Mouse (Mus musculus): ENCODE results near the gene Cdk13. TPM values are rescaled to one million over a fixed set of nuclear protein-coding genes. Genes with fewer than 3 reads are reported as not detected.

Gene Cdk13
- total RNA-seq (2015), result 94.3 and 96.4 TPM in 2 replicates
- total RNA-seq (2017), result 90.3 and 101 TPM in 2 replicates

DNA sequence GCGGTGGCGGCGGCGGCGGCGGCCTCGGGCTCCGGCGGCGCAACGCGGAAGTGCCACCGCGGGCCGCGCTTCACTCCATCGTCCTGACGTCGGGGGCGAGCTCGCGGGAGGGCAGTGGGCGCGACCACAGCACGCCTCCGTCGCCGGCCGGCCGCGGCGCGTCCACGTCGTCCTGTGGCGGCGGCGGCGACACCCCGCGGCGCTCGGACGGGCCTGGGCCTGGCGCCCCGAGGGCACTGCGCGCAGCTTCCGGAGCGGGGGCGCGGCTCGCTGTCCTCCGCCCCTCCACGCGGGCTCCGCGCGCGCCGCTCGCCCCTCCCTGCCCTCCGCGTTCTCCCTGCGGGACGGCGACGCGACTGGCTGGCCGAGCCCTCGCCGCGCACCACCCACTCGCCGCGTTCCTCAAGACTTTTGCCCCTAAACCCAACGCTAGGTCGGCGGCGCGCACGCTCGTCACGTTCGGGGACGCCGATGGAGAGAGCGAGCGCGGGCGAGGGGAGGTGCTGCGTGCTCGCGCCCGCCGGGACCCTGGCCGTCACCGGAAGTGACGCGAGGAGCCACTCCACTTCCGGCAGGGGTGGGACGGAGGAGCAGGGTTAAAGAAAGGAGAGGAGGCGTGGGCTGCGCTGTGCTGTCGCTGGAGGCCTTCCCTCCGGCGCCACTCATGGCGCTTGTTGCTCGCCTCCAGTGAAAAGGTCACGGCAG, at the start of gene Cdk13:
Gene Cdk13 (minus strand): TSS at position 189 of the 705 bp plus-strand sequence.
- ATAC-seq (ENCODE audit: poor library complexity, severe bottlenecking), result peak; percentile 86

DNA sequence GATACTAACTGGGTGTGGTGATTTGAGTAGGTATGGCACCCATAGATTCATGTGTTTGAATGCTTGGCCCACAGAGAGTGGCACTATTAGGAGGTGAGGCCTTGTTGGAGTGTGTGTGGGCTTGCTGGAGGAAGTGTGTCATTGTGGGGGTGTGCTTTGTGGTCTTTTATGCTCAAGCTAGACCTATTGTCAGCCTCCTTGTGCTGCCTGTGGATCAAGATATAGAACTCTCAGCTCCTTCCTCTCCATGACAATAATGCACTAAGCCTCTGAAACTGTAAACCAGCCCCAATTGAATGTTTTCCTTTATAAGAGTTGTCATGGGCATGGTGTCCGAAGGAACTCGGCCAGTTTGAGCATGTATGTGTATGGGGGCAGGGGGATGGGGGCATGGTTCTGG, 38.4 kb upstream of the Cdk13 start:
- ATAC-seq (ENCODE audit: poor library complexity, severe bottlenecking), result no peak

DNA sequence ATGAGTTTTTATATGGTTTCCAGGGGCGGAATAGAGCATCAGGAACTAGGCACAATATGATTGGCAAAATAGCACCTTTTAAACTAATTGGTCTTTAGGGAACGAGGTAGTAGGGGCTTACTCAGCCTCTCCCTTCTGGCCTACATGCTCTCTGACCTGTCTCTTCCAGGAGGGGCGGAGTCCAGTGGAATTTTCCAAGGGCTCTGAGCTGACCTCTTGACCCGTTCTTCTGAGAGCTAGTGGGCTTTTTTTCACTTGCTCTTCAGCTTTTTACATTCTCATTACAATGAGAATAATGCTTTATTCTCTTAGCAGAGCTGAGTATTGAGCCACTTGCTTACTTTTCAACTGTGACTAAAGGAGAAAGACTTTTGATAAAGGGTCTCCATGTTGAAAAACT, 37.9 kb upstream of the Cdk13 start:
- ATAC-seq (ENCODE audit: poor library complexity, severe bottlenecking), result no peak

DNA sequence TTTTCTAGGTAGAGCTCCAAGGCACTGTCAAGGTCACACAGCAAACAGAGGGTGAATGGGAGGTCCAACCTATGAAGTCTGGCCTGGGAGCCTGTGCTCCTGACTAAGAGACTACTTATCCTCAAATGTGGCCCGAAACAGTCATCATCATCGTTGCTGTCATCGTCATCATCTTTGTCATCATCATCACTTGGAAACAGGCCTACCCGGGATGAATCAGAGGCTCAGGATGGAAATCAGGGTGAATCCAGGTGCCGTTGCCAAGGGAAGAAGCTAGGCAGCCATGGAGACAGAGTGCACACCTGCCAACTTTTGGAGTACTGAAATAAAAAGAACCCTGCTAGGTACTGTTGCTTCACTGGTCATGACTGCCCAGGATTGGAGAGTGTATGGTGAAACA, 34.2 kb upstream of the Cdk13 start:
- no peak for ATAC-seq (ENCODE audit: poor library complexity, severe bottlenecking)

DNA sequence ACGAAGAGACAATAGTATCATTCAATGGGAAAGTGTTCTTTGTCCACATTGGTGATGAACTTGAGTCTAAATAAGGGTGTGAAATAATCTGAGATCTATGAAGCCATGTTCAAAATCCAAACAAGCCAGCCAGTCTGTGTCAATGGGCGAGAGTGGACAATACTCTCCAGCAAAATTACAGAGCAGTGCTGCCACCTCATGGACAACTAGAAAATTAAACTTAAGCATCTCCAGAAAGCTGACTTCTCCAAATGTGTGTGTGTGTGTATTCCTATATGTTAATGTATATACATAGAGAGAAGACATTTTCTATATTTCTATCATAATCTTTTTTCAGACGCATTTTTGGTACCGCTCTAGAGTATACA, 33.6 kb upstream of the Cdk13 start:
- ATAC-seq (ENCODE audit: poor library complexity, severe bottlenecking), result peak; percentile 83

DNA sequence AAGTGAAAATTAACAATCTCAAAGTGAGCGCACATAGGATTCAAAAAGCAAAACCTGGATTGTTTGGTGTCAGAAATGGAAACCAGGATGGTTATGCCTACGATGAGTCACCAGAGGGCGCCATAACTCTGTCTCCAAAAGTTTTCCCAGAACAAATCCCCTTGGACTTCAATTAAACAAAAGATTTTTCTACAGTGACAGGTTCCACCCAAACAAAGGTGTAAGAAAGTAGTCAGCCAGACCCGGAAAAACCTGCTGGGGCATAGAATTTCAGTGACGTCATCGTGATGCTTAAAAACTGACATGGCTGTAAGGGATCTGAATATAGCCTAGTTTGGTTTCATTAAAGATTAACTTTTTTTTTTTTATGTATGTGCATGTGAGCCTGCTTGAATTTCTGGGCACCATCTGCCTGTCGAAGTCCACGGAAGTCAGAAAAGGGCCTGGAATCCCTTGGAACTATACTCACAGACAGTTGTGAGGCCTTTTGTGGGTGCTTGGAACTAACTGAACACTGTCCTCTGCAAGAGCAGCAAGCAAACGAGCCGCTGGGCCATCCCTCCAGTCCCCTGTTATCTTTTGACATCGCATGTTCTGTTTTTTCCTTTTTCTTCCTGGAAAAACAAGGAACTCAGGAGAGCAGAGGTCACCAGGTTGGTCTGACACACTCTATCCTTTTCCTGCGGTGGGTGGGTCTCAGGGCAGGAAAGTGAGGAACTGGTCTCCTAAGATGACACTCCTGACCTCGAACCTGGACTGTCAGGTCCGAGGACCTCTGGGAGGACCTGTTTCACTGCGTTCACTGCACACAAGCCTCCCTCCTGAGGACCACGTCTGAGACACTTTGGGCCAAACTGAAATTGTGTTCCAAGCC, 33.0 kb upstream of the Cdk13 start:
- peak; percentile 62; the same call in 1 of the 2 replicates for ATAC-seq (ENCODE audit: poor library complexity, severe bottlenecking)

DNA sequence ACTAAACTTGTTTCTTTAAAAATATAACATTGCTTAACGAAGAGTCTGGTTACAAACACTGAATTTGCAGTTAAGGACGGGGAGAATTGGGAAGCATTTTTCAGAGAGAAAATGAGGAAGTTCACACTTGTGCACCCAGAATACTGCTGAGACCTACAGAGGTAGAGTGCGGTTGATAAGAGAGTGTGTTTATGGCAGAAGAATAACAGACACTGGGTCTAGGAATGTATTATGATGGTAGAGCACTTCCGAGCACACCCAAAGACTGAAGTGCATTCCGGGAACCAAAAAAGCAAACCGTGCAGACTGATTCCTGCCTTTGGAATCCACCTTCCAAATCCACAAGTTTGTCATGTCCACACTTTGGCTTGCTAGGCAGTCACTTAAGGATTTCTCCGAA, 31.9 kb upstream of the Cdk13 start:
- ATAC-seq (ENCODE audit: poor library complexity, severe bottlenecking), result peak; percentile 43; the same call in 1 of the 2 replicates

DNA sequence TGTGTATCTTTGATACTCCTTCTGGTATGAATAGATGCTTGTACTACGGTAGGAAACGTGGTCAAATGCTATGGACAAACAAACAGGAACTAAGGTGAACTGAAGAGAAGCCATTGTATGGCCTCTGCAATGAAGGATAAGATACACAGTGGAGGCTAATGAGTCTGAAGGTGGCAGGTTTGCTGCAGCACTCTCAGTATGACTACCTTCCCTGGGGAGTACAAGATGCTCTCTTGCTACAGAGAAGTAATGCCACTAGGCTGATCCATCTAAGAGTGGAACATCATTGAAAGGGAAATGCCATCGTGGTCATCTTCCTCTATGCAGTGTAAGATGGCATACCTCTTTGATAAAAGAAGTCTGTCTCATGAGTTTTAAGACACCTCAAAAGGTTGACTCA, 28.0 kb upstream of the Cdk13 start:
- ATAC-seq (ENCODE audit: poor library complexity, severe bottlenecking), result no peak

DNA sequence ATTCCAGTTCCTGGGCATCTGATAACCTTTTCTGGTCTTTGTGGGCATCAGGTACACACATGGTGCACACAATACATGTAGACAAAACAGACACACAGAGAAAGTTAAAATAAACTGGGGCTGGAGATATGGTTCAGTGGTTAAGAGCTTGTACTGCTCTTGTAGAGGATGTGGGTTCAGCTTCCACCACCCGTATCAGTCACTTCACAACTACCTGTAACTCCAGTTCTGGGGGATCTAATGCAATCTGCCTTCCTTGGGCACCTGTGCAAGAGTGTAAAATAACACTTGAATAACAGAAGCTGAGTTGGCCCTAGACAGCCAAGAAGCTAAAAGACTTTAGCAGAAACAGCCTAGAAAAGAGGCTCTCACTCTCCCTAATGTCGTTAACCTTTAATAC, 12.3 kb upstream of the Cdk13 start:
- no peak for ATAC-seq (ENCODE audit: poor library complexity, severe bottlenecking)

DNA sequence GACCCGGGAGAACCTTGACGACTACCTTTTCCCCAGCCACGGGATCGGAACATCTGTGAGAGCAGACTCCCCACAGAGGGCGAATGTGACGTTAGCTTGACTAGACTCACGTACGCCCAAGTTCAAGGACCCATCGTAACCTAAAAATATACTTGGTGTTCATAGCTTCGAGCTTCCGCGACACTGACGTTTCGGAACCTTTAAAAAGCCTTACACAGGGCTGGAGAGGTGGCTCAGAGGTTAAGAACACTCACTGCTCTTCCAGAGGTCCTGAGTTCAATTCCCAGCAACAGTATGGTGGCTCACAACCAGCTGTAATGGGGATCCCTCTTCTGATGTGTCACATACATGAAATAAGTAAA, 698 bp upstream of the Cdk13 start:
- no peak for ATAC-seq (ENCODE audit: poor library complexity, severe bottlenecking)

DNA sequence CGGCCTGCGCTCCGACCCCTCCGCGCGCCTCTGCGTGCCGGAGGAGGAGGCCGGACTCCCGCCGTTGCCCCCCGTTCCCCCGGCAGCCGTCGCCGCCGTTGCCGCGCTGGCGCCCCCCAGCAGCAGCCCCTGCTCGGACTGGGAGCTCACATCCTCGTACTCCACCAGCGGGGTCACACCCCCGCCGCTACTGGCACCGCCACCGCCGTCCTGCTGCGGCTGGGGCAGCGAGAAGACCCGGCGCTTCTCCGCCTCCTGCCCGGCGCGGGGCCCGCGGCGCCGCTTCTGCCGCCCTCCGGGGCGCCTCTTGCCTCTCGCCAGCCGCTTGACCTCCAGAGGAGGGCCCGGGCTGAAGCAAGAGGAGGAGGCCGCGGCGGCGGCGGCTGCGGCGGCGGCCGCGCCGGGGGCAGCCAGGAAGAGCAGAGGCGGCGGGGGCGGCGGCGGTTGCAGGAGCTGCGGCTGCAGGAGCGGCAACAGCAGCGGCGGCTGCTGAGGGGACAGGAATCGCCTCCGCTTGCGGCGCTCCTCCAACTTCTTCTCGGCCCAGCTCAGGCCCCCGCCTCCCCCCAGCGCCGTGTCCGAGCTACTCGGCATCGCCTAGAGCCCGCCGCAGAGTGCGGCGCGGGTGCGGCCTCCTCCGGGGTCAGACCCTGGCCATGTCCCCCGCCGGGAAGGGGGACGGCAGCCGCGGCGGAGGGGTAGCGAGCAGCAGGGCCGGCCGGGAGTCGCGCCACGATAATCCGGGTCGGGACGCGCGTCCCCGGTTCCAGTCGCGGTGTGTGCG, 647 bp downstream of the Cdk13 start:
- ATAC-seq (ENCODE audit: poor library complexity, severe bottlenecking), result no peak

DNA sequence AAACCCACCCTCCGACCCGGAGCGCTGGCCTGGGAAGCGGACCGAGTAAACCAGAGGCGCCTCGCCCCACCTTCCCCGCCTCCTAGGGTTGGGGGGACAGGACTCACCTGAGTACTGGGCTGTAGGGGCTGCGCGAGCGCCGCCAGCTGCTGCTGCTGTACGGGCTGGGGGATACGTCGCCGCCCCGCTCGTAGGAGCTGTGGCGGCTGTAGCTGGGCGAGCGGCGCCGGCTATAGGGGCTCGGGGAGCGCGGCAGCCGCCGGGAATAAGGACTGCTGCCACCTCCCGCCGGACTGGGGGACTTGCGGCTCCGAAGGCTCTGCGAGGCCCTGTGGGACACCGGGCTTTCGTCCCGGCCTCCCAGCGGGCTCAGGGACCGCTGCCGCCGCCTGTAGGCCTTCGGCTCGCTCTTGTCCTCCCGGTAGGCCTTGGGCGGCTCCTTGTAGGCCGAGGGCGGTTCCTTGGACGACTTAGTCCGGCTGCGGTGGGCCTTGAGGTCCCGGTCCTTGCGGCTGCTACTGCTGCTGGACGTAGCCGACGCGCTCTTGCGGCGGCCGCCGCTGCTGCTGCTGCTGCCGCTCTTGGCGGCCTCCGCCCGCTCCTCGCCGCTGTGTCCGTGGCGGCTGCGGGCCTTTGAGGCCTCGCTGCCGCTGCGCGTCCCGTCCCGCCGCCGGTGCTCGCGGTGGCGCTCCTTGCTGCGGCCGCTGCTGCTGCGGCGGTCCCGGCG, 1.4 kb downstream of the Cdk13 start:
- peak; percentile 51 for ATAC-seq (ENCODE audit: poor library complexity, severe bottlenecking)

DNA sequence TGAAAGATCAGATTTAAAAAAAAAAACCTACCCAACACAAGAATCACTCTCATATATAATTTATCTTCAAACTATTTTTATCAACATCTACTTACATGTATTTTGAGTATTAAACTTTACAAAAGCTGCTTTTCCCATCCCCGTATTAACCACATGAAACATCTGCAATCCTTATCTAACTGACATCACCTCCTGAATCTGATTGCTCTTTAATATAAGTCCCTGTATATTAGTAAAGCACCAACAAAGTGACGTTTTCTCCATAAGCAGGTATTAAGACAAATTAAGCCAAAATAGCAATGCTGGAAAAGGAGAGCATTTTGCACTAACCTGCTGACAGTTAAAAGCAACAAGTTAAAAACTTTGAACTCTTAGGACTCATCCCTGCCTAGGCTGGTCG, 2.0 kb downstream of the Cdk13 start:
- ATAC-seq (ENCODE audit: poor library complexity, severe bottlenecking), result no peak

DNA sequence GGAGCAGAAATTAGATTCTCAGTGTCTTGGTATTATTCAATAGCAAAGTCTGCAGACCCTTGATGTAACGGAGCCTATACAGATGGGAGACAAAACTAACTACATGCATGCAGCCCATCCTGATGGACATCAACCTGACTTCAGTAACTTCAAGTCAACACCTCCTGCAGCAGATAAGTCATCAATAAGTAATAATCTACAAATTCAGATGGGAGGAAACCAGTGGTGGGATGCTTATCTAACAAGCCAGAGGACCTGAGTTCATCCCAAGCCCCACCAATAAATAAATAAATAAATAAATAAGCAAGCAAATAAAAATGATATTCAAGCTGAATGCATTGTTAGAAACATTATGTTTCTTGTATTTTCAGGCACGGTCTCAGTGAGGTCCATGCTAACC, 5.2 kb downstream of the Cdk13 start:
- no peak for ATAC-seq (ENCODE audit: poor library complexity, severe bottlenecking)

DNA sequence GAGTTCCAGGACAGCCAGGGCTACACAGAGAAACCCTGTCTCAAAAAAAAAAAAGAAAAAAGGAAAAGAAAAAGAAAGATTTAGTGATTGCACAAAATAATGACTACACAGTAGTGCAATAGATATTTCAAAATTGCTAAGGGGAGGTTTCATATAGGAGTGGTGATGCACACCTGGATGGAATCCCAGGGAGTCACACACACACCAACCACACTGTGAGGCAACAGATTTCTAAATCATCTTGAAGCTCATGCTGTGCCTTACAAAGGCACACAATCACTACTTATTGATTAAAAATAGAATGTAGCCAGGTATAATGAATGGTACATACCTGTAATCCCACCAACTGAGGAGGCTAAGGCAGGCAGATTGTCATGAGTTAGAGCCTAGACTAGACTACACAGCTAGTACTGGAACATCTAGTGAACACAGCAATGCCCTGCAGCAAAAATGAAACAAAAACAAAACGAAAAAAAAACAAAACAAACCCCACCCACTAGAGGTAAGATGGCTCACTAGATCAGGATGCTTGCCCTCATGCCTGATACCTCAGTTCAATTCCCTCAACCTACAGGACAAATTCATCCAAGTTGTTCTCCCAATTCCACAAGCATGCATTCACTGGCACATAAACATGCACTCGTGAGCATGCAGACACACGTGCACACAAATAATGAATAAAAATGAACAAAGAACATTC, 9.0 kb downstream of the Cdk13 start:
- no peak for ATAC-seq (ENCODE audit: poor library complexity, severe bottlenecking)

DNA sequence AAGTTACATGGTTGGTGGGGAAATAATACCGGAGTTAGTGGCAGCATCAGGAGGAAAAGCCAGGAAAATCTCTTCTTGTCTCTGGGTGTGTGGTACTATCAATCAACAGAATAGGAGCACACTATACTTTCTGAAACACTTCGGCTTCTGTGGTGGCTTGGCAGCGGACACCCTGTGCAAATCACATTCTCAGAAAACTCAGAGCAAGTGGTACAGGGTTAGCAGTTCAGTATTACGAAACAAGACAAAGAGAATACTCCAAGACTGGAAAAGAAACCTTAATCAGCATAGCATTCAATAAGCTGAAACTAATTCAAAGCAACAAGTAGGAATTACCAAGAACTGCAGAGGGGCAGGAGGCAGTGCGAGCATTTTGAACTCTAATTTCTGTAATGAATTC, 21.3 kb downstream of the Cdk13 start:
- ATAC-seq (ENCODE audit: poor library complexity, severe bottlenecking), result no peak

DNA sequence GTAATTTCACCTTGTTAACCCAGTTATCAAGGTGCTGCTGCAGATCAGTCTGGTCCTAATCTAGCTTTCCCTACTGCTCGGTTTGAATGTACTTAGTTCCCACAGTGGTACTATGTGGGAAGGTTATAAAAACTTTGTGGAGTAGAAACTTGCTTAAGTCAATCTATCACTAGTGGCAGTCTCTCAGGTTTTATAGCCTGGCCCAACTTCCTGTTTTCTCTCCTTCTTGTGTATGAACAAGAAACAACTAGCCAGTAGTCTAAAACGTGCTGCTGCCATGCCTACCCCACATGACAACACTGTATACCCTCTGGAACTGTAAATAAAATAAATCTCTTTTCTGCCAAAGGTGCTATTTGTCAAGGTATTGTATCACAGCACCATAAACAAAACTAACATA, 25.0 kb downstream of the Cdk13 start:
- peak; percentile 60; the same call in 1 of the 2 replicates for ATAC-seq (ENCODE audit: poor library complexity, severe bottlenecking)

DNA sequence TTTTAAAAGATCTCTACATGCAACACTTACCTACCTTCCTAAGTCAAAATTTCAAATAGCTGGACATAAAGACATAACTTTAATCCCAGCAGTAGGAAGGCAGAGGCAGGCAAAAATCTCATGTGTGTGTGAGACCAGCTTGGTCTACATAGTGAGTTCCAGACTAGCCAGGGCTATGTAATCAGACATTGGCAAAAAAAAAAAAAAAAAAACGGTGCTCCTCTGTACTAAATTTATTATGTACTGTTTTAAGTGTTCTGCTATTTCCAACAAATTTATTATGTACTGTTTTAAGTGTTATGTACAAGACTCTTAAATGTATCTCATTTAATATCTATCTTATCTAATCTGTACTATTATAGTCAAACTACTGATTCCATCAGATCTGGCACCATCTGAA, 28.6 kb downstream of the Cdk13 start:
- ATAC-seq (ENCODE audit: poor library complexity, severe bottlenecking), result no peak

DNA sequence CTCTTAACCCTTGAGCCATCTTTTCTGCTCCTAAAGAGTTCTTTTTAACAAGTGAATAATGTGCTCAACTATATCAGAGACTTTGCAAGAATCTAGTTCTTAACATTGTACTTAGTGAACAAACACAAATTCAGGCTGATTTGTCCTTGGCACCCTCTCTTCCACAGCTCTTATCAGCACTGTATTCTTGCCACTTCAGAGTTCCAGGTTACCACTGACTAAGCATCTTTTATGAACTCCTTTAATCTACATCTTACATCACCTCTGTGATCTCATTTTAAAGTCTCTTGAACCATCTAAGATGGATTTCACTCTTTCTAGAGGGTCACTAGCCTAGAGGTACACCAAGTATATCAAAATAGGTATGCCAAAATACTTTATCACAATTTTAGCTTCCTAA, 29.5 kb downstream of the Cdk13 start:
- no peak for ATAC-seq (ENCODE audit: poor library complexity, severe bottlenecking)

DNA sequence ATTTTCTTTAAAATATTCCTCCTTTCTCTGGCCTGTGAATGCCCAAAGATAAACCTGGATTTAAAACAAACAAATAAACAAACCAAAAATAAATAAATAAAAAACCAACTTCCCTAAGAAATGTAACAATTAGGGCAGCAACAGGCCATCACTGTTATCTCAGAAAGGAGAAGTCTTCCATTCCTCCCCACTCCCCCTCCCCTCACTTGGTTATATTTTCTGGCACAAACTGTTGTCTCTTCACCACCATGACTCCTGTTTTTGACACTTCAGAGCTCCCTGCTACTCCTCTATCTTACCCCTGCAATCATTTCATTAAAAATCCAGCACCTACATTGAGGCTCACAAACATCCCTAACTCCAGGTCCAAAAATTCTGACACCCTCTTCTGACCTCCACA, 31.8 kb downstream of the Cdk13 start:
- ATAC-seq (ENCODE audit: poor library complexity, severe bottlenecking), result no peak; the same call in 1 of the 2 replicates

All from megakaryocyte, adult 5-6 weeks (primary cell).